Mouse (Mus musculus): ENCODE data around the gene Unc119.

Gene Unc119

GRCm38 (mm10) chr11:78344328-78344889 lies 1.1 kb downstream of the Unc119 start:
- no peak for DNase-seq (ENCODE audit: low spot score)

GRCm38 (mm10) chr11:78344890-78345715 lies 1.8 kb downstream of the Unc119 start:
- DNase-seq (ENCODE audit: low spot score) = peak; percentile 77

DNA sequence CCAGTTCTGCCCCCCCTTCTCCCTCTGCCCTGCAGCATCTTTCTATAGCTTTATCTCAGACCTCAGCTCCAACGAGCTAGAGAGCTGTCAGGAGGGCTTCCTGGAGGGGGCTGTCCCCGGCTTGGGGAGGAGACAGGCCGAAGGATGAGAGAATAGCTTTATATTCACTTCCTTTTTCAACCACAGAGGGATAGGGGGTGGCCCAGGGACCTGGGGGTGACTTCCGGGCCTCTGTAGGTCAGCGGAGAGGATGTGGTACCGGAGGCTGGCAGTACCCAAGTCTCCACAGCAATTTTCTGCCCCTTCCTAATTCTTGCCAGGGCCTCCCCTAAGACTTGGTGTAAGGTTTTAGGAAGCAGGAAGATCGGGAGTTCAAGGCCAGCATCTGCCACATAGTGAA lies 2.5 kb downstream of the Unc119 start:
- no peak for DNase-seq (ENCODE audit: low spot score)

- DNase-seq (ENCODE audit: low spot score) = no peak
Observed at GRCm38 (mm10) chr11:78346326-78347069, 3.2 kb downstream of the Unc119 start.

DNA sequence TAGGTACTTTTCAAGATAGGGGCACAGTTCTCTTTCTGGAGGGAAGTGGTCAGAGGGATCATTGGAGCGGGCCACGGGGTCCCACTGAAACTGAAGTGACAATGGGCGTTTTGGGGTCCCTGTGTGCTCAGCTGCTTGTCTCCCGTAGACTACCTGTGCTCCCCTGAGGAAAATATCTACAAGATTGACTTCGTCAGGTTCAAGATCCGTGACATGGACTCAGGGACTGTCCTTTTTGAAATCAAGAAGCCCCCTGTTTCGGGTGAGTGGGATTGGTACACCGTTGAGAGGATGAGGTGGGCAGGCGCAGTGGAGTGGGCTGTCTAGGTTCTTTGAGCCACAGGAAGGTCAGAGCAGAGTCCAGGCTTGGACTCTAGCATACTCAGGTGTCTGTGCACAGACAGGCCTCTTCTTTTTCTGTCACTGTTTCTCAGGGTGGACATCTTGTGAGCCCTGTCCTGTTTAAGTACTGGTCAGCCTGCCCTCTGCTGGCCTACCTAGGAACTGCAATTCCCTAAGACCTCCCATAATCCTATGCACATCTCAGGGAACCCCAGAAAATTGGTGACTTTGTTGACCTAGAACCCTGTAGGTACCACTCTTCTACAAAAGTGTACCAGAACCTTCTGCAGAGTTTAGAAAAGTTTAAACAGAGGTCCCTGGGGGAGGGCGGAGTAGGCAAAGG lies 3.9 kb downstream of the Unc119 start:
- DNase-seq (ENCODE audit: low spot score) = peak; percentile 87

DNA sequence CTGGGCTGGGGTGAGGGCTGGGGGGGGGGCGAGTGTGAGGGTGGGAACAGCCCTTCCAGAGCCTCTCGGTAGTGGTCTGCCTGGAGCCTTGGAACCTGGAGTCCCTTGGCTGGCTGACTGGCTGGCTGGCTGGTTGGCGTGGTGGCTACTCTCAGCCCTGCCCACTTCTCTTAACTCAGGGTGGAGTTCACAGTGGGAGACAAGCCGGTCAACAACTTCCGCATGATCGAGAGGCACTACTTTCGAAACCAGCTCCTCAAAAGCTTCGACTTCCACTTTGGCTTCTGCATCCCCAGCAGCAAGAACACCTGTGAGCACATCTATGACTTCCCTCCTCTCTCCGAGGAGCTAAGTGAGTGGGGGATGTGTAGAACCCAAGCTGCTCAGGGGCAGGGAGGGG lies 4.6 kb downstream of the Unc119 start:
- no peak for DNase-seq (ENCODE audit: low spot score)

GRCm38 (mm10) chr11:78348474-78348873 lies 5.2 kb downstream of the Unc119 start:
- DNase-seq (ENCODE audit: low spot score) = no peak

DNA sequence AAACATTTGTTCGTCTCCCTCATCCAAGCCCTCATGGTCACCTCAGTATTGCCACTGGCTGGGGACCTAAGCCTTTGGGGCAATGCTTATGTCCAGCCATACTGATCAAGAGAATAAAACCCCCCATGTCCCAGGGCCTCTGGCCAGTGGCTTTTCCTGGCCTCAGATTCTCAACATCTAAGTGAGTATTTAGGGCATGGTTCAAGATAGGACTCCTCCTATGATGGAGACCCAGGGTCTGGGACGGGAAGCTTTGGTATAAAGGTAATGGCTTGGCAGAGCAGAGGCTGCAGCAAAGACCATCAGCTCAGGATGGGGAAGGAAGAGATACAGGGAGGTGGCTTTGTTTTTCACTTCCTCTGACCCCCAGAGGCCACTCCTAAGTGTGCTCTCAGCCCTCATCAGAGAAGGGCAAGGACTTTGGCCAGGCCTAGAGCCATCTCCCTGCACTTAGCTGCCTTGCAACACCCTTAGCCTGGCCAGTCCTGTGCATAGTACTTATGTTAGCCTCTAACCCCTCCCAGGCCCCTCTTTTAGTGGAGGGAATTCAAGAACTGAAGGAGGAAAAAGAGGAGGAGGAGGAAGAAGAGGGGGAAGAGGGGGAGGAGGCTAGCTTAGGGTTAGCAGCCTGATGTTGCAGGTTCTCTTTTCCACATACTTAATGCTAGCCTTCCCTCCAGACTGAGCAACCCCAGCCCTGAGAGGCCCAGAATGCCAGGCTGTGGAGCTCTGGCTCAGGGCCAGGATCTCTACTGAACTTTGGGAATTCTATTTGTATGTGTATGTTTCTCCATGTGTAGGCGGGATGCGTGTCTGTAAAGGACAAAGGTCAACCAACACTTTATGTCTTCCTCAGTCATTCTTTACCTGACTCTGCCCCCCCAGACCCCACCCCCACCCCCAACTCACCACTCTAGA lies 6.4 kb downstream of the Unc119 start:
- no peak for DNase-seq (ENCODE audit: low spot score)

DNA sequence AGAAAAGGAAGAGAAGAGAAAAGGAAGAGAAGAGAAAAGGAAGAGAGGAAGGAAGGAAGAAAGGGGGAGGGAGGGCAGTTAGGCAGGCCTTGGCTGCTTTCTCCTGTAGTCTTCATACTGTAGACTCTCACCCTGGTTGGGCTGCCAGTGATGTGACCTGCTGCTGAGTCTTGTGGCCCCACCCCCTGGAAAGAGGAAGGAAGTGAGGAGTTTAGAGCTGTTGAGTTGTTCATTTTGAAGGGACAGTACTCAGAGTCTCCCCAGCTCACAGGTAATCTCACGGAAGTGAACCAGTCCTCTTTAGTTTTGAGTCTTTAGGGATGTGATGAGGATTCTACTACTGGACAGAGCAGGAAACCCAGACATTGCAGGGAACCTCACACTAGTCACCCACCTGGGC lies 9.8 kb downstream of the Unc119 start:
- no peak for DNase-seq (ENCODE audit: low spot score)

GRCm38 (mm10) chr11:78354905-78355304 lies 11.6 kb downstream of the Unc119 start:
- DNase-seq (ENCODE audit: low spot score) = no peak

- peak; percentile 87 for DNase-seq (ENCODE audit: low spot score)
Observed at GRCm38 (mm10) chr11:78355471-78356238, 12.4 kb downstream of the Unc119 start.

DNA sequence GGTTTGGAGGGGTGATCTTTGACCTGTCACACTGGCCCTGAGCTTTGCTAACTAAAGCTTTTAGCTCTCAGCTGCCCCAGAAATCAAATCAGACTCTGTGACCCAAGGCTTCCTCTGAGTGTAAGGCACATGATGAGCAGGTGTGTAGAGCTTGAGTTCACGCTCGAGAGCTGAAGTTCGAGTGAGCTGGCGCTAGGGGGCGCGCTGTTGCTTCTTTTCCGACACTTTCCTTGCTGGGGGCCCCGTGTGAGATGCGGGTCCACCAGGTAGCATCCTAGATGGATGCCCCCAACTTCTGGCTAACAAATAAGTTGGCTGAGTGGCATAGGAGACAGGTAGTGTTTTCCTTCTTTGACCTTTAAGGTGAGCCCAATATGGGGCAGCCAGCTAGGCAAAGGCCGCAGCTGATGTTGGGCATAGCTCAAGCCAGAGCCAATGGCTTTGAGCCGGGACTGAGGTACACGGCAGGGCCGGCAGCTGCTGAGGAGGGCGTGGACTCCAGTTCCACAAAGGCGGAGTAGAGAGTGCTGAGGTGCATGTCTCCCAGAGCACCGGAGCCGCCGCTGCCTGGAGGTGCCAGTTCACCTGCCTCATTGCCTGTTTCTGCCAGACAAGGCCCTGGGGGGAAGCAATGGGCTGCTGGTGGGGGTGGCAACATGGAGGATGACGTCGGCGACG lies 15.2 kb downstream of the Unc119 start:
- DNase-seq (ENCODE audit: low spot score) = peak; percentile 77

DNA sequence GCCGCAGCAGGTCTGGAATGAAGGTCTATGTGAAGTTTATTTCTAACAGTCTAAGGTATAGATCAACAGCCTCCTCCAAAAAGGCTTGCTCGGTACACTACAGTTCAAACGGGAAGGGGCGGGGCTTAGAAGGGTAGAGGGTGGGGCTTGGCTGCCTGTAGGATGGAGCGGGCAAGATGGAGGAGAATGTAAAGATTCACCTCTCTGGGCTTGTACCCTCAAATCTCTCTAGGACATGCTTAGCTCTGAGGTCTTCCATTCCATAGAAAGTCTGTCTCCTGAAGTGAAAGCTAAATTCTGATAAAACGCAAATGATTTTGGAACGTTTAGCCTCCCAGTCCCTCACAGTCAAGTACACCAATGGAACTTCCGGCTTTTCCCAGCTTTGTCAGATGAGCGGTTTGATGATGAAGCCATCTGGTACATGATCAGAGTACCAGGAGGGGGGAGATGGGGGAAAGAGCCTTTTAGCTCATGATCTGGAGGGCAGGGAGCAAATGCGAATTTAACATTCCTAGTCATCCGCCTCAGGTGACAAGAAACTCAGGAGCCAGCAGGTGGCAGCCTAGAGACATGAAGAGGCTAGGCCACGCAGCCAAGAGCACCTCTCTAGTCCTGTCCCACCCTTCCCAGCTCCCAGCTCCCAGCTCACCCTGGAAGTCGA lies 17.0 kb downstream of the Unc119 start:
- peak; percentile 91 for DNase-seq (ENCODE audit: low spot score)

GRCm38 (mm10) chr11:78360789-78361131 lies 17.5 kb downstream of the Unc119 start:
- no peak for DNase-seq (ENCODE audit: low spot score)

GRCm38 (mm10) chr11:78363309-78364007 lies 20.2 kb downstream of the Unc119 start:
- no peak for DNase-seq (ENCODE audit: low spot score)

GRCm38 (mm10) chr11:78364103-78364502 lies 20.8 kb downstream of the Unc119 start:
- DNase-seq (ENCODE audit: low spot score) = no peak

DNA sequence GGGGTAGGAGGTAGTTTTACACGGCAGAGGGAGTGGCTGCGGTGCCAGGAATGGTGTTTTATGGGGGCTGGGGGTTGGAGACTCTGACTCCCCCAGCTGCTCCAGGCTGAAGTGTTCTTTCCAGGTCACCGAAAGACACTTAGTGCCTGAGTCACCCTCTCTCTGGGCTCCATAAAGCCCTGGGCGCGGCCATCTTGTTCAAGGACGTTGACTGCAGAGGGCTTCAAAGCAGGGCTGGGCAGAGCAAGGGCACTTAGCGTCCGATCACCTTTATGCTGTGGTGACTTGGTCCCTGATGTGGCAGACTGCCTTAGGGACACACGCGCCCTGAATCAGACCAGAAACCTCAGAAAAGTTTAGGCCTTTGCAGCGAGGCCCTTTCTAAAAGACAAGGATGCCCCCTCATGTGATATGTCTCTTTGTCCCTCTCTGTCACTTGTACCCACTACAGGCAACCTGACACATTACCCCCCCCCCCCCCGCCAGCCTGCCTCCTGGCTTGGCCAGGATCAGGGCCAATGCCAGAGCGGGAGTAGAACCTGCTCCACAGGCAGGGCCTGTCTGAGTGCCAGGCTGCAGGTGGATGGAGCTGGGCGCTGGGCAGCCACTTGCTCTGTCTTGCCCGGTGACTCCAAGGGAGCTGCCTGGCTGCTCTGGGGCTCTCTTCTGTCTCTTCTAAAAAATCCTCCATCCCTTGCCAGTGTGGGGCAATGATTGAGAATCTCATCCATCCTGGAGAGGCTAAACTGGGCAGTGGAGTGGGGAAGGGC lies 24.4 kb downstream of the Unc119 start:
- DNase-seq (ENCODE audit: low spot score) = no peak

GRCm38 (mm10) chr11:78370389-78370788 lies 27.1 kb downstream of the Unc119 start:
- no peak for DNase-seq (ENCODE audit: low spot score)
